Mouse (Mus musculus): ENCODE results near the gene Gm21852.
"Not testable (repeated sequence)": the region's sequence is repeated elsewhere in the genome, so short reads cannot be mapped to it uniquely, and the experiment has no call there.

Gene Gm21852

DNA sequence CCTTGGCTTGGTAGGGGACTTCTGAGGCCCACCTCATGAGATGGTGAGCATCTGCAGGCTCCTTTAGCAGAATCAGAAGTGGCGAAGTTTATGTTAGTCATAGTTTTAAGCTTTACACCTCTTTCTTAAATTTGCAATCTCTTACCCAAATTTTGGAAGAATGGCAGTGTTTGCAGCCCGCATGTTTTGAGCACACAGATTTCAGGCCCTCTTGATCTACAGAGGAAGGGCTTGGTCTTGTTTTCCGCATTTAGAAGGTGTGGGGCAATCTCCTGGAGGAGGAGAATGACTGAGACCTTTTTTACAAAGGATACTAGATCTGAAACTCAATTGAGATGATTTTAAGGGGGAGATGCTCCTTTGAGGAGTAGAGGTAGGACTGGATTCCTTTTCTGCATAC lies at the start of gene Gm21852:
Gm21852 (minus strand) TSS at position 101 of the 400 bp plus-strand sequence.
- in situ Hi-C loops (cut with MboI; ENCODE audit: low sequenced_read_pairs) = not testable (repeated sequence)
